Mouse (Mus musculus) hindbrain, embryonic 11.5 days (tissue): ENCODE data around the gene Gm9833. TPM values are rescaled to one million over a fixed set of nuclear protein-coding genes. Genes with fewer than 3 reads are reported as not detected.

Source experiments
- ATAC-seq: fragments of 200-750 bp; cut with Nextera tagmentation; 2 replicates; pipeline ENCODE4 v1.8.0; 2017; ENCODE audit warnings: mild to moderate bottlenecking, moderate TSS enrichment, moderate library complexity; ENCODE audit not compliant: low FRiP score
- DNase-seq: peaks from one replicate; pipeline ENCODE4 v3.0.0-alpha.2; 2015; ENCODE audit warnings: low spot score
- H3K27ac ChIP-seq: fragments of 300-500 bp; sonication (generic); 2 replicates; pipeline ENCODE4 v1.5.1; 2014; ENCODE audit warnings: mild to moderate bottlenecking, low read depth, low read length
- H3K27me3 ChIP-seq: fragments of 300-500 bp; sonication (generic); 2 replicates; pipeline ENCODE4 v1.6.1; 2014; ENCODE audit warnings: mild to moderate bottlenecking, low read length, moderate library complexity, mixed read lengths; ENCODE audit not compliant: control insufficient read depth, insufficient read depth
- H3K36me3 ChIP-seq: fragments of 300-500 bp; sonication (generic); 2 replicates; pipeline ENCODE4 v1.6.1; 2014; ENCODE audit warnings: mild to moderate bottlenecking, low read length, moderate library complexity, mixed read lengths; ENCODE audit not compliant: control insufficient read depth, insufficient read depth
- H3K4me1 ChIP-seq: fragments of 300-500 bp; sonication (generic); replicated peaks from 2 replicates; pipeline ENCODE4 v1.6.1; 2014; ENCODE audit warnings: low read length, mixed read lengths; ENCODE audit not compliant: control insufficient read depth, insufficient read depth
- H3K4me2 ChIP-seq: fragments of 300-500 bp; sonication (generic); replicated peaks from 2 replicates; pipeline ENCODE4 v1.6.1; 2014; ENCODE audit warnings: mild to moderate bottlenecking, low read depth, low read length
- H3K4me3 ChIP-seq: fragments of 300-500 bp; sonication (generic); 2 replicates; pipeline ENCODE4 v1.5.1; 2014; ENCODE audit warnings: low read depth, low read length
- H3K9ac ChIP-seq: fragments of 300-500 bp; sonication (generic); 2 replicates; pipeline ENCODE4 v1.6.1; 2014; ENCODE audit warnings: low read depth, low read length
- H3K9me3 ChIP-seq: fragments of 300-500 bp; sonication (generic); 2 replicates; pipeline ENCODE4 v1.6.1; 2016; ENCODE audit warnings: low read length; ENCODE audit not compliant: control insufficient read depth
- WGBS: fragments of 180-500 bp; shearing (Covaris S2); extraction: QIAGEN DNeasy Blood & Tissue Kit; methylation state at CpG from one replicate; pipeline ENCODE4 v1.1.7; 2014; 5-methylcytosine and 5-hydroxymethylcytosine counted together
- polyA plus RNA-seq: library from polyadenylated mRNA; unstranded; fragments of >200 nt; fragmentation: Nextera tagmentation; extraction: Ambion mirVana; gene quantifications from 2 replicates; pipeline ENCODE4 v1.2.1, GENCODE M21; 2014

The Gm9833 gene
- polyA plus RNA-seq, 1 experiment from 2014 or later, result 8.0 TPM

- Histone ChIP-seq H3K9me3 (no peaks in the 10 kb centered on the region), H3K4me2 (no peak overlapping the region), H3K4me3 (no peak overlapping the region), H3K36me3 (no peaks in the 10 kb centered on the region), H3K4me1 (no peaks in the 10 kb centered on the region), H3K9ac (no peak overlapping the region), H3K27me3 (no peaks in the 10 kb centered on the region), H3K27ac (no peak overlapping the region)
- no peak for ATAC-seq
- no peak for DNase-seq
- 85% methylated on average over 2 of the region's 2 CpGs for WGBS
Measured at GRCm38 (mm10) chr3:10112660-10113059, 24.8 kb downstream of the Gm9833 start.

GRCm38 (mm10) chr3:10116531-10116930 is 28.6 kb downstream of the Gm9833 start:
- no peaks in the 10 kb centered on the region for H3K9me3 ChIP-seq
- no peak overlapping the region for H3K9ac ChIP-seq
- H3K27me3 ChIP-seq, result no peaks in the 10 kb centered on the region
- WGBS, result 94% methylated on average over 12 of the region's 12 CpGs
- no peak overlapping the region for H3K27ac ChIP-seq
- no peak for DNase-seq
- ATAC-seq, result no peak
- no peaks in the 10 kb centered on the region for H3K4me1 ChIP-seq
- H3K4me3 ChIP-seq, result no peak overlapping the region
- no peaks in the 10 kb centered on the region for H3K36me3 ChIP-seq
- H3K4me2 ChIP-seq, result no peak overlapping the region

GRCm38 (mm10) chr3:10121232-10121631 is 33.3 kb downstream of the Gm9833 start:
- Histone ChIP-seq H3K4me3 (no peak overlapping the region), H3K27ac (no peak overlapping the region), H3K36me3 (no peaks in the 10 kb centered on the region), H3K27me3 (no peaks in the 10 kb centered on the region), H3K9ac (no peak overlapping the region), H3K9me3 (no peaks in the 10 kb centered on the region), H3K4me1 (no peaks in the 10 kb centered on the region), H3K4me2 (no peak overlapping the region)
- DNase-seq, result no peak
- ATAC-seq, result no peak
- WGBS, result 89% methylated on average over 9 of the region's 9 CpGs

- no peak for DNase-seq
- 85% methylated on average over 6 of the region's 6 CpGs for WGBS
- H3K9me3 ChIP-seq, result no peaks in the 10 kb centered on the region
- H3K4me2 ChIP-seq, result no peak overlapping the region
- no peak for ATAC-seq
- H3K36me3 ChIP-seq, result no peaks in the 10 kb centered on the region
- no peaks in the 10 kb centered on the region for H3K4me1 ChIP-seq
- H3K27me3 ChIP-seq, result no peaks in the 10 kb centered on the region
- no peak overlapping the region for H3K4me3 ChIP-seq
- no peak overlapping the region for H3K27ac ChIP-seq
- H3K9ac ChIP-seq, result no peak overlapping the region
Measured at GRCm38 (mm10) chr3:10121956-10122739, 34.2 kb downstream of the Gm9833 start.

GRCm38 (mm10) chr3:10123615-10124014 is 35.7 kb downstream of the Gm9833 start:
- H3K27me3 ChIP-seq, result no peaks in the 10 kb centered on the region
- DNase-seq, result no peak
- ATAC-seq, result no peak
- no peak overlapping the region for H3K4me2 ChIP-seq
- no peak overlapping the region for H3K27ac ChIP-seq
- WGBS, result 81% methylated on average over 1 of the region's 1 CpGs
- H3K9ac ChIP-seq, result no peak overlapping the region
- H3K4me1 ChIP-seq, result no peaks in the 10 kb centered on the region
- no peaks in the 10 kb centered on the region for H3K9me3 ChIP-seq
- no peaks in the 10 kb centered on the region for H3K36me3 ChIP-seq
- H3K4me3 ChIP-seq, result no peak overlapping the region

- ATAC-seq, result no peak
Measured at GRCm38 (mm10) chr3:10124071-10124470, 36.2 kb downstream of the Gm9833 start.

GRCm38 (mm10) chr3:10125301-10125700 is 37.4 kb downstream of the Gm9833 start:
- Histone ChIP-seq H3K27ac (no peak overlapping the region), H3K4me2 (no peak overlapping the region), H3K9ac (no peak overlapping the region), H3K4me3 (no peak overlapping the region), H3K9me3 (no peaks in the 10 kb centered on the region), H3K36me3 (no peaks in the 10 kb centered on the region), H3K4me1 (no peaks in the 10 kb centered on the region), H3K27me3 (no peaks in the 10 kb centered on the region)
- WGBS, result 79% methylated on average over 4 of the region's 4 CpGs
- no peak for DNase-seq
- ATAC-seq, result no peak

More at GRCm38 (mm10) chr3:10124071-10124470, 36.2 kb downstream of the Gm9833 start:
- no peak overlapping the region for H3K9ac ChIP-seq
- no peaks in the 10 kb centered on the region for H3K9me3 ChIP-seq
- no peaks in the 10 kb centered on the region for H3K27me3 ChIP-seq
- H3K4me1 ChIP-seq, result no peaks in the 10 kb centered on the region
- no peak overlapping the region for H3K4me2 ChIP-seq
- DNase-seq, result no peak
- no peak overlapping the region for H3K27ac ChIP-seq
- H3K4me3 ChIP-seq, result no peak overlapping the region
- H3K36me3 ChIP-seq, result no peaks in the 10 kb centered on the region
- 90% methylated on average over 2 of the region's 2 CpGs for WGBS

- DNase-seq, result no peak
- WGBS, result 80% methylated on average over 2 of the region's 2 CpGs
- Histone ChIP-seq H3K36me3 (no peaks in the 10 kb centered on the region), H3K4me3 (no peak overlapping the region), H3K27me3 (no peaks in the 10 kb centered on the region), H3K9ac (no peak overlapping the region), H3K4me1 (no peaks in the 10 kb centered on the region), H3K9me3 (no peaks in the 10 kb centered on the region), H3K27ac (no peak overlapping the region), H3K4me2 (no peak overlapping the region)
- no peak for ATAC-seq
Measured at GRCm38 (mm10) chr3:10126036-10126435, 38.1 kb downstream of the Gm9833 start.

- H3K36me3 ChIP-seq, result no peaks in the 10 kb centered on the region
- no peak overlapping the region for H3K4me3 ChIP-seq
- H3K4me2 ChIP-seq, result no peak overlapping the region
- DNase-seq, result no peak
- ATAC-seq, result no peak
- no peaks in the 10 kb centered on the region for H3K9me3 ChIP-seq
- WGBS, result 91% methylated on average over 2 of the region's 2 CpGs
- no peaks in the 10 kb centered on the region for H3K4me1 ChIP-seq
- H3K9ac ChIP-seq, result no peak overlapping the region
- H3K27ac ChIP-seq, result no peak overlapping the region
- no peaks in the 10 kb centered on the region for H3K27me3 ChIP-seq
Measured at GRCm38 (mm10) chr3:10126502-10126901, 38.6 kb downstream of the Gm9833 start.
